Mouse (Mus musculus) liver, embryonic 13.5 days (tissue): ENCODE data around the gene Hist1h4k. TPM values are rescaled to one million over a fixed set of nuclear protein-coding genes. Genes with fewer than 3 reads are reported as not detected.
"Not testable (repeated sequence)": the region's sequence is repeated elsewhere in the genome, so short reads cannot be mapped to it uniquely, and the experiment has no call there.

Experiments
- ATAC-seq: fragments of 200-750 bp; cut with Nextera tagmentation; 2 replicates; pipeline ENCODE4 v1.8.0; 2017; ENCODE audit warnings: low read depth, mild to moderate bottlenecking, moderate number of reproducible peaks, moderate library complexity
- DNase-seq: peaks from one replicate; pipeline ENCODE4 v3.0.0; 2022
- H3K27ac ChIP-seq: fragments of 300-500 bp; sonication (generic); 2 replicates; pipeline ENCODE4 v1.5.1; 2015; ENCODE audit warnings: moderate library complexity, mild to moderate bottlenecking, inconsistent platforms
- H3K27me3 ChIP-seq: fragments of 300-500 bp; sonication (generic); 2 replicates; pipeline ENCODE4 v1.6.1; 2015; ENCODE audit warnings: mild to moderate bottlenecking, inconsistent platforms
- H3K36me3 ChIP-seq: fragments of 300-500 bp; sonication (generic); 2 replicates; pipeline ENCODE4 v1.6.1; 2015; ENCODE audit warnings: mild to moderate bottlenecking, inconsistent platforms
- H3K4me1 ChIP-seq: fragments of 300-500 bp; sonication (generic); replicated peaks from 2 replicates; pipeline ENCODE4 v1.6.1; 2015; ENCODE audit warnings: inconsistent platforms
- H3K4me2 ChIP-seq: fragments of 300-500 bp; sonication (generic); 2 replicates; pipeline ENCODE4 v1.6.1; 2015; ENCODE audit warnings: inconsistent platforms, mild to moderate bottlenecking, moderate library complexity
- H3K4me3 ChIP-seq: fragments of 300-500 bp; sonication (generic); replicated peaks from 2 replicates; pipeline ENCODE4 v1.5.1; 2015; ENCODE audit warnings: mild to moderate bottlenecking, inconsistent platforms
- H3K9ac ChIP-seq: fragments of 300-500 bp; sonication (generic); 2 replicates; pipeline ENCODE4 v1.6.1; 2015; ENCODE audit warnings: mild to moderate bottlenecking, inconsistent platforms
- H3K9me3 ChIP-seq: fragments of 300-500 bp; sonication (generic); replicated peaks from 2 replicates; pipeline ENCODE4 v1.6.1; 2016; ENCODE audit warnings: inconsistent platforms
- WGBS: fragments of 180-500 bp; shearing (Covaris S2); methylation state at CpG from one replicate; pipeline ENCODE4 v1.1.7; 2015; ENCODE audit not compliant: insufficient replicate concordance; 5-methylcytosine and 5-hydroxymethylcytosine counted together
- polyA plus RNA-seq: library from polyadenylated mRNA; unstranded; fragments of >200 nt; fragmentation: Nextera tagmentation; extraction: Ambion mirVana; gene quantifications from 2 replicates; pipeline ENCODE4 v1.2.1, GENCODE M21; 2015

Gene Hist1h4k
- polyA plus RNA-seq, result 2.8 and 5.6 TPM in 2 replicates

DNA sequence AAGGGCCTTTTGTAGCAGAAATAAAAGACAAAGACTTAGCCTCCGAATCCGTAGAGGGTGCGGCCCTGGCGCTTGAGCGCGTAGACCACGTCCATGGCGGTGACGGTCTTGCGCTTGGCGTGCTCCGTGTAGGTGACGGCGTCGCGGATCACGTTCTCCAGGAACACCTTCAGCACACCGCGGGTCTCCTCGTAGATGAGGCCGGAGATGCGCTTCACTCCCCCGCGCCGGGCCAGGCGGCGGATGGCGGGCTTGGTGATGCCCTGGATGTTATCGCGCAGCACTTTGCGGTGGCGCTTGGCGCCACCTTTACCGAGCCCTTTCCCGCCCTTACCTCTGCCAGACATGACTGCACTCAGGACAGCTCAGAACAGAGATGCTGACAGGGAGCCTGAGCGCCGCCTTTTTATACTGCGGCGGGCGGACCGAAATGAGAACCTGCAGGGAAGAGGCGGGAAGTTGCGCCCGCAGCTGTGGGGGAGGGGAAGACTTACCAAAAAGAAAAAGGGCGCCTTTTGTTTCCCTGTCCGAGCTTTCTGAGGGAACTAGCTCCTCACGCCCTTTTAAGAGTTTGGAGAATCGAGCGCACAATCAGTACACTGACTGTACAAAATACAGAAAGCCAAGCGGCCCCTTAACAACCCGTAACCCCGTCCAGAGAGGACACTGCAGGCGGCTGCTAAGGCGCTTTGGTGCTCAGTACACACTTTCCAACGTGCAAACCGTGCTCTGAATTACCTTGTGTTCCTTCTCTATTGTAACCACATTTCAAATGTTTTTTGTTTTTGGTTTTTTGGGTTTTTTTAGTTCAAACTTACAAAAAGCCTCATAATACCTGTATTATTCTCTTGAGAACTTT is at the start of gene Hist1h4k:
Gene Hist1h4k (minus strand): TSS at position 347 of the 859 bp plus-strand sequence.
- H3K27ac ChIP-seq, result peak within 1 kb of the TSS; percentile 99
- not testable (repeated sequence) for H3K9me3 ChIP-seq, H3K36me3 ChIP-seq, H3K27me3 ChIP-seq
- H3K9ac ChIP-seq, result peak within 1 kb of the TSS; percentile 87
- peak within 1 kb of the TSS; percentile 69 for H3K4me3 ChIP-seq
- H3K4me1 ChIP-seq, result peaks cover 41% of the 10 kb centered on the region
- ATAC-seq (peak; percentile 63), DNase-seq (peak; percentile 88)
- peak within 1 kb of the TSS; percentile 80 for H3K4me2 ChIP-seq
- WGBS, result under 1% methylated on average over 49 of the region's 56 CpGs

DNA sequence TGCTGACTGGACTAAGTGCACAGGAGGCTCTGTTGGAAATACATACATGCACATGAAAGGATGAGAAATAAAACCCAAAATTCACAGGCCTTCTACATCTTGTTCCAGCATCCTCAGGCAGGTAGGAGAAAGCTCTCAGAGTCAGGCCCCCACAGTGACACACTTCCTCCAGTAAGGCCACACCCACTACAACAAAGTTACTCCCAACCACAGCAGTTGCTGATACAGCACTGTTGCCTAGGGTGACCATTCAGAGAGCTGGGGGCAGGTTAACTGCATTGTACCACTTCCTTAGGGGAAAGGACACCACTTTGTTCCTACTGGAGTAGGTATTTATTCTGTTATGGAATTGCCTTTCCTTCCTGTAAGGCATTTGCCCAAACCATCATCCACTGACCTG is 46.9 kb upstream of the Hist1h4k start:
- H3K36me3 ChIP-seq, DNase-seq, H3K27me3 ChIP-seq, H3K4me3 ChIP-seq, H3K9ac ChIP-seq, H3K4me1 ChIP-seq, H3K4me2 ChIP-seq, H3K27ac ChIP-seq, H3K9me3 ChIP-seq: not testable (repeated sequence)
- ATAC-seq, result peak; percentile 74

DNA sequence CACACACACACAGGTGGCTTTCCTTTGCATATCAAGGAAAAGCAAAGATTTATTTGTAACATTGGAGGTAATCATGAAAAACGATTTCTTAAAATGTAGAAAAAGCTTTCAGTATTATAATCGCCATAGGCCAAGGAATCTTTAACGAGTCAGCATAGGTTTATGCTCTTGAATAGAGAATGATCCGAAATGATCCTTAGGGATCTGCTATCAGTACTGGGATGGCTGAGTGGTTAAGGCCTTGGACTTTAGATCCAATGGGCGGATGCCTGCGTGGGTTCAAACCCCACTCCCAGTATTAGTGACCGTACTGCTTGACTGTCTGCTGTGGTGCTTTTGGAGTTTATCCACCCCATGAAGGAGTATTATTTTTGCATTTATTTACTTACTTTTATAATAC is 45.3 kb upstream of the Hist1h4k start:
- WGBS, result 78% methylated on average over 7 of the region's 7 CpGs
- peaks cover 5% of the 10 kb centered on the region for H3K4me1 ChIP-seq
- H3K9me3 ChIP-seq, result no peaks in the 10 kb centered on the region
- ATAC-seq, result no peak
- no peak overlapping the region for H3K4me2 ChIP-seq
- no peak overlapping the region for H3K9ac ChIP-seq
- no peak overlapping the region for H3K4me3 ChIP-seq
- no peaks in the 10 kb centered on the region for H3K36me3 ChIP-seq
- no peaks in the 10 kb centered on the region for H3K27me3 ChIP-seq
- no peak for DNase-seq
- H3K27ac ChIP-seq, result no peak overlapping the region

DNA sequence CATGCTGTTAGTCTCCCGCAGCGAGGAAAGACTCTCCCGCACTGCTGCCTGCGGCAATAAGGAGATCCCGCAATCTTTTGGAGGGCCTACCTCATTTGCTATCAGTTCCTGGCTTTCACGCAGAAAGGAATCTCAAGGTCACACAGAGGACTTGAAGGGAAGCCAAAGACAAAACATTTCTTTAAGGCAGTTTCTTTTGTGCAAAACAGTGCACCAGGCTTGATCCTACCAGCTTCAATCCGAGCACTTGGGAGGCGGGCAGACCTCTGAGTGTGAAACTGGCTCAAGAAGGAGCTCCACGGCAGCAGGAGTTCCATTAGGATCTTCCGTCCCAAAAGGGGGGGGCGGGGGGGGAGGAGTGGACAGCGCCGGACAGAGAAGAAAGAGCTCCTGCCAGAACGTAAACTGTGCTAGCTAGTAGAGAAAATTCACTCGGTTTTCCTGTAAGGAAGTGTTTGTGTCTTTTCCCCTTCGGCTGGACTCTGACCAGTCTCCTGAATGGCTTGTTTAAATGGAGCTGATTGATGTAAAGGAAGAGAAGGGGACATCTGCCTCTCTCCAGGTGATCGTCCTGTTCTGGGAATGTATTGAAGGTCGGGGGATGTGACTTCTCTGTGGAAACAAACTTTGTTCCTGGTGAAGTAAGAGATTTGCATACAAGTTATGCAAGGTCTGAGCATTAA is 40.4 kb upstream of the Hist1h4k start:
- H3K4me1 ChIP-seq, result peaks cover 36% of the 10 kb centered on the region
- DNase-seq (no peak), ATAC-seq (no peak)
- H3K4me2 ChIP-seq, result peak overlapping the region; percentile 41
- no peaks in the 10 kb centered on the region for H3K27me3 ChIP-seq
- peak overlapping the region; percentile 52; the same call in 1 of the 2 replicates for H3K9ac ChIP-seq
- H3K36me3 ChIP-seq, result no peaks in the 10 kb centered on the region
- H3K4me3 ChIP-seq, result no peak overlapping the region
- no peaks in the 10 kb centered on the region for H3K9me3 ChIP-seq
- H3K27ac ChIP-seq, result no peak overlapping the region
- 33% methylated on average over 17 of the region's 18 CpGs for WGBS

DNA sequence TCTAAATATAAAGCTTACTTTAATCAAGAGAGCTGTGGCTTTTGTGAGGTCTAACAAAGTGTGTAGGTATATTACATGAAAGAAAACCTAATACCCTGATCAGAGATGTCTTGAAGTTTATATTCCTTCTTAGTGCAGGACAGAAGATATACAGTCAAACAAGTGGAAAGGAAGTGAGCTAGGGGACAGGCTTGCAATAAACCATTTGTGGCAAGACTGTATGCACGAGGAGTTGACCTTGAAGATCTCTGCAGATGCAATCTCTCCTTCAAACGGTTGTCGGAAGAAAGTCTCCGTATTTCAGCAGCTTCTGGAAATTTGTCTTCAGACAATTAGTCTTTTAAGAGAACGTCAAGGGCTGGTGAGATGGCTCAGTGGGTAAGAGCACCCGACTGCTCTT is 39.6 kb upstream of the Hist1h4k start:
- 39% methylated on average over 6 of the region's 6 CpGs for WGBS
- DNase-seq, result no peak
- H3K4me1 ChIP-seq, result peaks cover 44% of the 10 kb centered on the region
- H3K27ac ChIP-seq, result peak overlapping the region; percentile 100
- H3K9ac ChIP-seq, result peak overlapping the region; percentile 81
- H3K4me3 ChIP-seq, result no peak overlapping the region
- ATAC-seq, result no peak
- H3K27me3 ChIP-seq, result no peaks in the 10 kb centered on the region
- H3K36me3 ChIP-seq, result no peaks in the 10 kb centered on the region
- H3K4me2 ChIP-seq, result 0 out of 2 replicates have a peak overlapping the region, but pooled peaks have one; percentile 34
- H3K9me3 ChIP-seq, result no peaks in the 10 kb centered on the region

DNA sequence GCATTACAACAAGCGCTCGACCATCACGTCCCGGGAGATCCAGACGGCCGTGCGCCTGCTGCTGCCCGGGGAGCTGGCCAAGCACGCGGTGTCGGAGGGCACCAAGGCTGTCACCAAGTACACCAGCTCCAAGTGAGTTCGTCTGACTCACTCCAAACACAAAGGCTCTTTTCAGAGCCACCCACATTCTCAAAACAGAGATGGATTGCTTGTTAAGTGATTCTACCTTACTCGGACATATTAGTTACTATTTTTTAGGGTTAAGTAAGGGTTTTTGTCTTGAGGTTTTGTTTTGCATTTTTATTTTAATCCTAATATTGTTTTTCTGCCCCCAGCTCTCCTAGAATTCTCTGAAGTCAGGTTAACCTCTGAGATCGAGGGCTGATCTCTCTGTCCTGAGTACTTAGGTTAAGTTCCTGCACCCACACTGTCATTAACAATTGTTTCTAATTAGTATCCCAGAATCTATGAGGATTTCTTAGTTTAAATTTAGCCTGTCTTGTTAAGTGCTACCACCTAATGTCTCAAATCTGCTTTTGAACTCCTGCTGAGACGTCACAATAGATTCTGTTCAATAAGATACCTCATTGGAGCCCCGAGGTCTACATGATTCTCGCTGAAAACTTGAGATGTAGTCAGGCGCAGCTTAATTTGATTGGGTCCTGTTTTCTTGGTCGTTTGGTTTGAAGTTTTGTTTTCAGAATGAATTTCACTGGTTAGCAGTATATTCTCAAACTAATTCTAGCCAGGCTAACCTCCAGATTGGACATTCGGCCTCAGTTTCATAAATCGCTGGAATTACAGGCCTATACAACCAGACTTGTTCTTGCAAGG is 37.7 kb upstream of the Hist1h4k start:
- H3K36me3 ChIP-seq, result no peaks in the 10 kb centered on the region
- DNase-seq, result peak; percentile 13
- WGBS, result 16% methylated on average over 18 of the region's 21 CpGs
- H3K4me1 ChIP-seq, result peaks cover 57% of the 10 kb centered on the region
- H3K4me2 ChIP-seq, result peak overlapping the region; percentile 59
- peak; percentile 17 for ATAC-seq
- H3K9ac ChIP-seq, result peak overlapping the region; percentile 81
- peak overlapping the region; percentile 100 for H3K27ac ChIP-seq
- H3K4me3 ChIP-seq, result peak overlapping the region; percentile 51
- H3K27me3 ChIP-seq, result no peaks in the 10 kb centered on the region
- no peaks in the 10 kb centered on the region for H3K9me3 ChIP-seq

DNA sequence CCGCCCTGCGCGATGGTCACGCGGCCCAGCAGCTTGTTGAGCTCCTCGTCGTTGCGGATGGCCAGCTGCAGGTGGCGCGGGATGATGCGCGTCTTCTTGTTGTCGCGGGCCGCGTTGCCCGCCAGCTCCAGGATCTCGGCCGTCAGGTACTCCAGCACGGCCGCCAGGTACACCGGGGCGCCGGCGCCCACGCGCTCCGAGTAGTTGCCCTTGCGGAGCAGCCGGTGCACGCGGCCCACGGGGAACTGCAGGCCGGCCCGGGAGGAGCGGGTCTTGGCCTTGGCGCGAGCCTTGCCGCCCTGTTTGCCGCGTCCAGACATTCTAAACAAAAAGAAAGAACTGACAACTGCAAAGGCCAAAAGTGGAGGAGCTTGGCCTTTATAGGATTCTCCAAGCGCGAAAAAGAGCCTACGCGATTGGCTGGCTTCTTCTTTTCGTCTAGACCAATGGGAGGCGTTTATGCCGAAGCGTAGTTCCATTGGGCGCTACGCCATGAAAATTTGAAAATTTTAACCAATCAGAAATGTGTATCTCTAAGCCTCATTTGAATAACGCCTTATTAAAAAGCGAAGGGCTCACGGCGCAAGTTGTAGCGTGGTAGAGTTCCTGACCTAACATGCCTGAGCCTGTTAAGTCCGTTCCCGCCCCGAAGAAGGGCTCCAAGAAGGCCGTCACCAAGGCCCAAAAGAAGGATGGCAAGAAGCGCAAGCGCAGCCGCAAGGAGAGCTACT is 36.8 kb upstream of the Hist1h4k start, which contains the start of the genes Hist1h2an and Hist1h2bp:
Gene Hist1h2an (minus strand): TSS at position 320 of the 731 bp plus-strand sequence.
Gene Hist1h2bp (plus strand): TSS at position 563 of the 731 bp plus-strand sequence.
- peak within 1 kb of the TSS; percentile 70 for H3K4me2 ChIP-seq
- not testable (repeated sequence) for H3K9me3 ChIP-seq, H3K27me3 ChIP-seq, H3K36me3 ChIP-seq
- H3K9ac ChIP-seq, result peak within 1 kb of the TSS; percentile 84
- H3K4me1 ChIP-seq, result peaks cover 59% of the 10 kb centered on the region
- peak; percentile 87 for ATAC-seq
- WGBS, result under 1% methylated on average over 32 of the region's 63 CpGs
- peak; percentile 89 for DNase-seq
- H3K4me3 ChIP-seq, result peak within 1 kb of the TSS; percentile 56
- peak within 1 kb of the TSS; percentile 100 for H3K27ac ChIP-seq

DNA sequence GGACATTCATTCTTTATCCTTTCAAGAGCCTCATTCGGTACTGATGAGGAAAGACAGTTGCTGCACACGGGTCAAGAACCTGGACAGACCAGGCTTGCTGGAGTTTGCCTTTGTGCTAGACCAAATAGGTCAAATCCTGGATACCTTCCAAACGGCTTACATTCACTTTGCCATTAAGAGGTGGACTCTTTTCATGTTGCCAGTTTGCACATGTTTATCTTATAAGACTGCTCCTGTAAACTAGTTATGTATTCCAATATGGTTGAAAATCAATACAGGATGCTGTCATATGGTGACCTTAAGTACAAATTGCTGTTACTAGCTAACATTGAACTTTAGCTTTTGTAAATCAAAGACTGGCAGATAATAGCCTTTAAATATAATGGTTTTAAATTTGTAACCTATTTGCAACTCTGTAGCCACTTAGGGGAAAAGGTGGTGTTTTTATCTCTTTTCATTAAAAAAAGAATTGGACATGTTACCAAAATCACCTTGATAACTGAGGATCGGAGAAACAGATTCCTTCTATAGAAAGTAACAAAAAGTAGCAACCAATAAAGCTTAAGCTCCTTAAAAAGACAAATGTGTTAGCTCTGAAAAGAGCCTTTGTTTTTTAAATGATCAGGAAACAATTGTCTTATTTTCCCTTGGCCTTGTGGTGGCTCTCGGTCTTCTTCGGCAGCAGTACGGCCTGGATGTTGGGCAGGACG is 36.0 kb upstream of the Hist1h4k start:
- DNase-seq, result peak; percentile 27
- Histone ChIP-seq H3K4me1 (peaks cover 63% of the 10 kb centered on the region), H3K9ac (peak overlapping the region; percentile 84), H3K36me3 (no peaks in the 10 kb centered on the region), H3K4me2 (peak overlapping the region; percentile 70), H3K27me3 (no peaks in the 10 kb centered on the region), H3K27ac (peak overlapping the region; percentile 100), H3K4me3 (peak overlapping the region; percentile 56), H3K9me3 (no peaks in the 10 kb centered on the region)
- ATAC-seq, result no peak
- WGBS, result 6% methylated on average over 8 of the region's 8 CpGs

DNA sequence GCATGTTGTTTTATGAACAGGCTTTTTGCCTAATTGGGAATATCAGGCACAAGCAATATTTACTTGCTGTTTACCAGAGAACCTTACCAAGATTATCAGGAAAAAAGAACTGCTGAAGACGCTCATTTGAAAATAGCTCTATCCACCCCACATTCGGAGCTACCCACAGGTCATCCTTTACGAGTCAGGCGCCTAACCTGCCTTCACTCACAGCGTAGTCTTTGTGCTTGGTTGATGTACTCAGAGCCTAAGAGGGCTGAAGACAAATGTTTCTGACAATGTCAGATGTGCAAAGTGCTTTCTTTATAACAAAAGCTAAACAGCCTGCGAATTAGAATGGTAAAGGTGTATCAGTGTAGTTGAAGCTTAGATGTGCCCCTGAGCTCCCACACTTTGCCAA is 34.0 kb upstream of the Hist1h4k start:
- no peaks in the 10 kb centered on the region for H3K36me3 ChIP-seq
- DNase-seq (no peak), ATAC-seq (no peak)
- H3K4me2 ChIP-seq, result peak overlapping the region; percentile 74
- H3K4me1 ChIP-seq, result peaks cover 55% of the 10 kb centered on the region
- H3K9ac ChIP-seq, result peak overlapping the region; percentile 84
- whole genome bisulfite sequencing, result 59% methylated on average over 6 of the region's 6 CpGs
- H3K27me3 ChIP-seq, result no peaks in the 10 kb centered on the region
- H3K4me3 ChIP-seq, result peak overlapping the region; percentile 60
- H3K27ac ChIP-seq, result peak overlapping the region; percentile 100
- no peaks in the 10 kb centered on the region for H3K9me3 ChIP-seq

DNA sequence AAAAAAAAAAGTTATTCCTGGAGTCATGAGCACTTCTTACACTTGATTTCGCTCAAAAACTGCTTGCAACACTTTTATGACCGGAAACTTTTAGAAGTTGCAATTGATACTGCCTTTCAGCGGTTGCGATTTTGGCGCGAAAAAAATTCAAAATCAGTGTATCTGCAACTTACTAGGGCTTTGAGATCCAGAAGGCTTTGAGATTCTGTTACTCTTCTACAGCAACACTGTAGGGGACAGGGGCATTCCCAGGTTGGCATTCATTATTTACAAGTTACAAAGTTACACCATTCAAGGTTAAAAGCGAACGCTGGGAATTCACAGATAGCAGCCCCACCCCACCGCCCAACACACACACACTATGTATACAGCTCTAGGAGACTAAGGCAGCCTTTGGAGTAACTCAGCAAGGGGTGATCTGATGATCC is 33.4 kb upstream of the Hist1h4k start:
- Histone ChIP-seq H3K4me3 (peak overlapping the region; percentile 60), H3K27ac (peak overlapping the region; percentile 100), H3K9me3 (no peaks in the 10 kb centered on the region), H3K36me3 (no peaks in the 10 kb centered on the region), H3K9ac (peak overlapping the region; percentile 84), H3K27me3 (no peaks in the 10 kb centered on the region), H3K4me1 (peaks cover 49% of the 10 kb centered on the region), H3K4me2 (peak overlapping the region; percentile 74)
- ATAC-seq (no peak), DNase-seq (peak; percentile 44)
- WGBS, result 3% methylated on average over 9 of the region's 9 CpGs
